Mouse (Mus musculus) midbrain, embryonic 15.5 days (tissue): ENCODE measurements around the gene Celf1. TPM values are rescaled to one million over a fixed set of nuclear protein-coding genes. Genes with fewer than 3 reads are reported as not detected.

Source experiments
- ATAC-seq: fragments of 200-750 bp; cut with Nextera tagmentation; replicated peaks from 2 replicates; pipeline ENCODE4 v1.8.0; 2017; ENCODE audit warnings: moderate TSS enrichment
- H3K27ac ChIP-seq: fragments of 300-500 bp; sonication (generic); 2 replicates; pipeline ENCODE4 v1.5.1; 2015; ENCODE audit warnings: mild to moderate bottlenecking, inconsistent platforms
- H3K27me3 ChIP-seq: fragments of 300-500 bp; sonication (generic); replicated peaks from 2 replicates; pipeline ENCODE4 v1.6.1; 2015; ENCODE audit warnings: inconsistent platforms
- H3K36me3 ChIP-seq: fragments of 300-500 bp; sonication (generic); replicated peaks from 2 replicates; pipeline ENCODE4 v1.6.1; 2015; ENCODE audit warnings: inconsistent platforms
- H3K4me1 ChIP-seq: fragments of 300-500 bp; sonication (generic); 2 replicates; pipeline ENCODE4 v1.6.1; 2015; ENCODE audit warnings: inconsistent platforms
- H3K4me2 ChIP-seq: fragments of 300-500 bp; sonication (generic); 2 replicates; pipeline ENCODE4 v1.6.1; 2015; ENCODE audit warnings: inconsistent platforms, mild to moderate bottlenecking, moderate library complexity
- H3K4me3 ChIP-seq: fragments of 300-500 bp; sonication (generic); 2 replicates; pipeline ENCODE4 v1.5.1; 2015; ENCODE audit warnings: mild to moderate bottlenecking, inconsistent platforms
- H3K9ac ChIP-seq: fragments of 300-500 bp; sonication (generic); 2 replicates; pipeline ENCODE4 v1.6.1; 2015; ENCODE audit warnings: mild to moderate bottlenecking, inconsistent platforms
- H3K9me3 ChIP-seq: fragments of 300-500 bp; sonication (generic); 2 replicates; pipeline ENCODE4 v1.6.1; 2016; ENCODE audit warnings: inconsistent platforms
- WGBS: fragments of 180-500 bp; shearing (Covaris S2); methylation state at CpG from one replicate; pipeline ENCODE4 v1.1.7; 2015; ENCODE audit warnings: mixed read lengths; 5-methylcytosine and 5-hydroxymethylcytosine counted together
- polyA plus RNA-seq: library from polyadenylated mRNA; unstranded; fragments of >200 nt; fragmentation: Nextera tagmentation; extraction: Ambion mirVana; gene quantifications from 2 replicates; pipeline ENCODE4 v1.2.1, GENCODE M21; 2015

Celf1 gene
- polyA plus RNA-seq, 1 experiment from 2014 or later = 129 TPM

- peak overlapping the region; percentile 95 for H3K9ac ChIP-seq
- H3K4me3 ChIP-seq = peak overlapping the region; percentile 60
- ATAC-seq = 0 out of 2 replicates have a peak, but pooled peaks have one; percentile 13
- WGBS = 27% methylated on average over 7 of the region's 7 CpGs
- peak overlapping the region; percentile 92 for H3K27ac ChIP-seq
- peaks cover 27% of the 10 kb centered on the region for H3K4me1 ChIP-seq
- peaks cover 8% of the 10 kb centered on the region; the same call in 1 of the 2 replicates for H3K36me3 ChIP-seq
- peak overlapping the region; percentile 76 for H3K4me2 ChIP-seq
- H3K9me3 ChIP-seq = no peaks in the 10 kb centered on the region
- H3K27me3 ChIP-seq = no peaks in the 10 kb centered on the region
These were observed 23.5 kb upstream of the Celf1 start for GRCm38 (mm10) chr2:90916560-90917232.

- H3K27me3 ChIP-seq = no peaks in the 10 kb centered on the region
- peak overlapping the region; percentile 76 for H3K4me2 ChIP-seq
- ATAC-seq = peak; percentile 92
- H3K9ac ChIP-seq = peak overlapping the region; percentile 95
- H3K4me1 ChIP-seq = peaks cover 27% of the 10 kb centered on the region
- H3K36me3 ChIP-seq = peaks cover 4% of the 10 kb centered on the region; the same call in 1 of the 2 replicates
- H3K27ac ChIP-seq = peak overlapping the region; percentile 92
- H3K4me3 ChIP-seq = peak overlapping the region; percentile 60
- H3K9me3 ChIP-seq = no peaks in the 10 kb centered on the region
- WGBS = under 1% methylated on average over 67 of the region's 73 CpGs
These were observed 22.8 kb upstream of the Celf1 start for GRCm38 (mm10) chr2:90917233-90917998.

- Histone ChIP-seq H3K9ac (peak overlapping the region; percentile 95), H3K9me3 (no peaks in the 10 kb centered on the region), H3K4me1 (peaks cover 27% of the 10 kb centered on the region), H3K27me3 (no peaks in the 10 kb centered on the region), H3K36me3 (no peaks in the 10 kb centered on the region), H3K4me2 (peak overlapping the region; percentile 76), H3K4me3 (peak overlapping the region; percentile 60), H3K27ac (peak overlapping the region; percentile 92)
- ATAC-seq = no peak; the same call in 1 of the 2 replicates
- 8% methylated on average over 16 of the region's 16 CpGs for WGBS
These were observed 22.0 kb upstream of the Celf1 start for GRCm38 (mm10) chr2:90917999-90918698.

GRCm38 (mm10) chr2:90921178-90921577, 19.0 kb upstream of the Celf1 start:
- Histone ChIP-seq H3K9me3 (no peaks in the 10 kb centered on the region), H3K27ac (no peak overlapping the region), H3K9ac (no peak overlapping the region), H3K27me3 (no peaks in the 10 kb centered on the region), H3K4me2 (no peak overlapping the region), H3K4me1 (peaks cover 14% of the 10 kb centered on the region), H3K36me3 (no peaks in the 10 kb centered on the region), H3K4me3 (no peak overlapping the region)
- 95% methylated on average over 1 of the region's 1 CpGs for WGBS
- no peak for ATAC-seq

GRCm38 (mm10) chr2:90922636-90923035, 17.5 kb upstream of the Celf1 start:
- H3K9me3 ChIP-seq = no peaks in the 10 kb centered on the region
- H3K4me3 ChIP-seq = no peak overlapping the region
- no peaks in the 10 kb centered on the region for H3K36me3 ChIP-seq
- H3K27me3 ChIP-seq = no peaks in the 10 kb centered on the region
- no peak overlapping the region for H3K27ac ChIP-seq
- 94% methylated on average over 2 of the region's 2 CpGs for WGBS
- H3K9ac ChIP-seq = no peak overlapping the region
- peaks cover 4% of the 10 kb centered on the region for H3K4me1 ChIP-seq
- ATAC-seq = no peak
- H3K4me2 ChIP-seq = no peak overlapping the region

GRCm38 (mm10) chr2:90928566-90928965, 11.6 kb upstream of the Celf1 start:
- WGBS = 88% methylated on average over 13 of the region's 13 CpGs
- no peak overlapping the region for H3K4me2 ChIP-seq

GRCm38 (mm10) chr2:90931829-90932228, 8.4 kb upstream of the Celf1 start:
- no peak for ATAC-seq
- no peaks in the 10 kb centered on the region for H3K9me3 ChIP-seq
- H3K27ac ChIP-seq = no peak overlapping the region
- WGBS = 84% methylated on average over 8 of the region's 8 CpGs
- no peaks in the 10 kb centered on the region for H3K36me3 ChIP-seq
- H3K27me3 ChIP-seq = no peaks in the 10 kb centered on the region
- H3K4me3 ChIP-seq = no peak overlapping the region
- no peaks in the 10 kb centered on the region for H3K4me1 ChIP-seq
- H3K9ac ChIP-seq = no peak overlapping the region
- no peak overlapping the region for H3K4me2 ChIP-seq

More at GRCm38 (mm10) chr2:90928566-90928965, 11.6 kb upstream of the Celf1 start:
- Histone ChIP-seq H3K27me3 (no peaks in the 10 kb centered on the region), H3K9me3 (no peaks in the 10 kb centered on the region), H3K36me3 (no peaks in the 10 kb centered on the region), H3K4me1 (no peaks in the 10 kb centered on the region), H3K9ac (no peak overlapping the region), H3K4me3 (no peak overlapping the region), H3K27ac (no peak overlapping the region)
- ATAC-seq = no peak

GRCm38 (mm10) chr2:90932273-90932672, 7.9 kb upstream of the Celf1 start:
- H3K9ac ChIP-seq = no peak overlapping the region
- ATAC-seq = no peak
- H3K4me3 ChIP-seq = no peak overlapping the region
- H3K9me3 ChIP-seq = no peaks in the 10 kb centered on the region
- H3K36me3 ChIP-seq = no peaks in the 10 kb centered on the region
- no peak overlapping the region for H3K4me2 ChIP-seq
- 62% methylated on average over 2 of the region's 2 CpGs for WGBS
- no peak overlapping the region for H3K27ac ChIP-seq
- H3K27me3 ChIP-seq = no peaks in the 10 kb centered on the region
- no peaks in the 10 kb centered on the region for H3K4me1 ChIP-seq

GRCm38 (mm10) chr2:90938362-90938761, 1.8 kb upstream of the Celf1 start:
- H3K27me3 ChIP-seq = no peaks in the 10 kb centered on the region
- 79% methylated on average over 3 of the region's 3 CpGs for WGBS

GRCm38 (mm10) chr2:90939750-90940149, 432 bp upstream of the Celf1 start:
- Histone ChIP-seq H3K27me3 (no peaks in the 10 kb centered on the region), H3K27ac (peak overlapping the region; percentile 96), H3K4me2 (peak overlapping the region; percentile 76), H3K4me3 (peak overlapping the region; percentile 87), H3K4me1 (peaks cover 40% of the 10 kb centered on the region), H3K36me3 (no peaks in the 10 kb centered on the region), H3K9me3 (no peaks in the 10 kb centered on the region), H3K9ac (peak overlapping the region; percentile 94)
- 50% methylated on average over 8 of the region's 8 CpGs for WGBS
- peak; percentile 70 for ATAC-seq

More at GRCm38 (mm10) chr2:90938362-90938761, 1.8 kb upstream of the Celf1 start:
- Histone ChIP-seq H3K27ac (no peak overlapping the region), H3K4me2 (no peak overlapping the region), H3K9me3 (no peaks in the 10 kb centered on the region), H3K4me1 (peaks cover 27% of the 10 kb centered on the region), H3K9ac (no peak overlapping the region), H3K4me3 (no peak overlapping the region), H3K36me3 (no peaks in the 10 kb centered on the region)
- no peak for ATAC-seq

GRCm38 (mm10) chr2:90941744-90942143, 1.6 kb downstream of the Celf1 start:
- Histone ChIP-seq H3K27me3 (no peaks in the 10 kb centered on the region), H3K36me3 (no peaks in the 10 kb centered on the region), H3K27ac (no peak overlapping the region), H3K4me3 (peak overlapping the region; percentile 87), H3K9me3 (no peaks in the 10 kb centered on the region), H3K4me1 (peaks cover 41% of the 10 kb centered on the region), H3K4me2 (peak overlapping the region; percentile 76), H3K9ac (no peak overlapping the region)
- WGBS = 36% methylated on average over 2 of the region's 2 CpGs
- no peak for ATAC-seq

- Histone ChIP-seq H3K9me3 (no peaks in the 10 kb centered on the region), H3K4me3 (no peak overlapping the region), H3K4me2 (no peak overlapping the region), H3K9ac (no peak overlapping the region), H3K27ac (no peak overlapping the region), H3K4me1 (peaks cover 13% of the 10 kb centered on the region), H3K27me3 (no peaks in the 10 kb centered on the region), H3K36me3 (no peaks in the 10 kb centered on the region)
- 78% methylated on average over 5 of the region's 5 CpGs for WGBS
- no peak for ATAC-seq
These were observed 10.0 kb downstream of the Celf1 start for GRCm38 (mm10) chr2:90950149-90950548.
